Mouse (Mus musculus) cerebellum, adult (tissue): ENCODE measurements around the gene Ercc4.

Experiments
- ATAC-seq: cut with Nextera tagmentation; 2 replicates; pipeline ENCODE4 v1.9.2; 2017; ENCODE audit warnings: mild to moderate bottlenecking, moderate library complexity, mixed read lengths; ENCODE audit not compliant: insufficient number of reproducible peaks, low FRiP score, low TSS enrichment

The Ercc4 gene

DNA sequence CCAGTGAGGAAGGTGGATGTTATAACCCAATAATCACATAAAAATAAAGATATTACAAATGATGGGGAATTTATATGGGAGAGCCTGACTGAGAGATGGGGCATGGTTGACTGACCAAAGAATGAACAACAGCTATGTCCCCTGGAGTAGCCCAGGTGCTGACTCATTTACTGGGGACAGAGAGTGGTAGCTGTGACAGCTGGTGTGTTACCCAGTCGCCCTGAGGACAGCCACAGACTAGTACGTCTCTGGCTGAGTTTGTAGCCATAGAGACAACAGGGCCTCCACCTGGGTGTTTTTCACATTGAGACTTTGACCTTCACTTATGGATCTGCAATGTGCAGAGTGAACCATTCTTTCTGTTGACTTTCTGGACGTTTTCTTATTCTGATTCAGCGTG, 81.7 kb downstream of the Ercc4 start:
- no peak for ATAC-seq

DNA sequence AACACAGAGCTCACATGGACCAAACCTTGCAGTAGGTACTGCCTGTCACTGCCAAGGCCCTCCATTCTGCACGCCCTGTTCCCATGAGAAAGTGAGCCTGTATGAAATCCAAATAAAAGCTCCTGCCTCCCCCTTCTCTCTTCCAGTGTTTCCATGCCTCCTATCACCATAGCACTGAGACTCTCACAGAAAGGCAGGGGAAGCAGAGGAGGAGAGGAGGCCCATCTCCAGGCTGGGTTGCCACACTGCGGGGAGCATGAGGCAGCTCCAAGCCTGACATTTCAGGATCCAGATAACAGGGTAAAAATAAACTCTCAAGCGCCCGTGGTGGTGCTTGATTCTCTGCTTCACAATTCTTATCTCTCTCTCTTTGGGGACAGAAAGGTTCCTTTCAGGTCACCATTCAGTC, 84.2 kb downstream of the Ercc4 start:
- ATAC-seq, result no peak

DNA sequence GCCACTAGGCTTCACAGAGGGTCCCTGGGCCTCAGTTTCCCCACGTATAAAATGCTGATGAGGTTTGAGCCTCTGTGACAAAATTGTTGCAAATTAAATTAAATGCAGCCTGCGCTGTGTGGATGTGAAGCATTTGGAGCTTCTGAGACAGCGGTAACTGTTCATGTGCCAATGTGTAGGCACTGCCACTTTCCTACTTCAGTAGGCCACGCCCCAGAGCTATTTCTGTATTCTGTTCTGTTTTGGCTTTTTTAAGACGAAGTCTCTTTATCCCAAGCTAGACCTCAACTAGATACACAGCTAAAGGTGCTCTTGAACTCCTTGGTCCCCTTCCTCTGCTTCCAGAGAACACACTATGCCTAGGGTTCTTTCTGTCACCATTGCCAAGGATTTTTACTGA, 85.4 kb downstream of the Ercc4 start:
- ATAC-seq, result no peak

DNA sequence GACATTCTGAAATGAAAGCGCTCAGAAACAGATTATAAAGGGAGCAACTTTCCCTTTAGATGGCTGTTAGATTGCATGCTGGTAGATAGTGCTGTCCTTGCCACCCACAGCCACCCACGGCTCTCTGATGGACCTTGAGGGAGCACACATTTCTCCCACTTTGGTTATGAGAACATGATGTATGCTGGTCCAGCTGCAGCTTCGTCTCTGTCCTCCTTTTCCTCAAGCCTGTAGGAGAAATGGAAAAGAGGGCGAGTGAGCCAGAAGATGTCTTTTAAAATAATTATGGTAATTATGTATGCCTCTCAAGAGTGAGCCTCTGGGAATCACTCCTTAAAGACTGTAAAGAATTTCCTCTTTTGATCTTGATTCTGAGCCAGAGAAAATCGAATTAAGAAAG, 87.1 kb downstream of the Ercc4 start:
- ATAC-seq, result no peak

DNA sequence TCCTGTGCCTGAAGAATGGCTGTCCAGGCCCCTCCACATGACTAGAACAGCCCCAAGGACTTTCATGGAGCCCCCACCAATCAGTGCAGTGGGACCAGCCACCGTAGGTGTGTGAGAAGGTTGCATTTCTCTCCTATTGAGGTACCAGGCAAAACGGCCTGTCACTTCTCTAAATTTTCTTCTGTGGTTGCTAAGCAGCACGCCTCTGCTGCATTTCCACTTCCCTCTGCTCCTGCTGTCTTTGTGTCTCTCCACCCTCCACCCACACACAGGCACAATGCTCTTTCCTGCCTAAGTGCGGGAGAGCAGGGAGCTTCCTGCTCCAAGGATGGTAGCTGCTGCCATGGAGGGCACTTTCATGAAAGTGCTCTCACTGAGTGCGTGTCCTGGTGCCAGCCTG, 87.8 kb downstream of the Ercc4 start:
- ATAC-seq, result no peak

DNA sequence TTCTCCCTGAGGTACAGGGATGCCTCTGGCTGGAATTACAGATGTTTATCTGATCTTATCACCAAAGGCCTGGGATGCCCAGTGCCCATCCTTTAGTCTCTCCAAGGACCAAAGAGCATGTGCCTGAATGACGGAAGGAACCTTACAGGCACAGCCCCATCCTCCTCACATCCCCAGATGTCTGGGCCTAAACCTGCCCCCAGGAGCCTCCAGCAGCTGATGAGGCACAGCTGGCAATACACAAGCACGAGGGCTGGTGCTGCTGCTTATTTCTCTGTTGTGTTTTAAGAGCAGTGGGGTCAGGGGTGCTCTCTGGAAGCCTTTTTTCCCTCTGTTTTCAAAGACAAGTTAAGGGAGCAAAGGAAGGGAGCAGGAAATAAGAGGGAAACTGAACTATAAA, 89.7 kb downstream of the Ercc4 start:
- no peak for ATAC-seq
